9 mouse cellular contexts compared by ENCODE assay signal in genomic region chr9:99630528-99631125, GRCm38 (mm10). TPM values are rescaled to one million over a fixed set of nuclear protein-coding genes. Genes with fewer than 3 reads are reported as not detected.
DNase-seq lines count a peak whose midpoint lies in the region; ATAC-seq and TF ChIP-seq lines count a peak whose summit lies in the region.
"Had no signal": no experiment of that assay in that cellular context is flagged by ENCODE, and none has a peak within 500 bp of the region (broad histone marks: within the 10 kb centered on the region; RNA-seq: fewer than 3 reads in every experiment).

No protein-coding gene starts in this region.

- 0 out of 2 replicates have a peak, but pooled peaks cover 1% of the 10 kb centered on the region for H3K4me1 ChIP-seq in heart, adult 2 months (ENCODE audit: control insufficient read depth, insufficient read depth, low read length)
- H3K4me1 ChIP-seq in ES-Bruce4 (ENCODE audit: control insufficient read depth, insufficient read depth, low read length) = no peaks in the 10 kb centered on the region
- no peaks in the 10 kb centered on the region for H3K4me1 ChIP-seq in forebrain, postnatal 0 days (ENCODE audit: insufficient read depth)
- peaks cover 29% of the 10 kb centered on the region for H3K4me1 ChIP-seq in limb, embryonic 13.5 days
- H3K4me1 ChIP-seq in small intestine, adult 2 months (ENCODE audit: control insufficient read depth, insufficient read depth, insufficient read length, low read length) = no peaks in the 10 kb centered on the region

- peak overlapping the region; percentile 76 for H3K4me2 ChIP-seq in forebrain, postnatal 0 days (ENCODE audit: low read depth)
- peak overlapping the region; percentile 84 for H3K4me2 ChIP-seq in limb, embryonic 13.5 days (replicated peaks)

- no peak for ATAC-seq in forebrain, postnatal 0 days
- no peak for ATAC-seq in limb, embryonic 13.5 days (ENCODE audit: low FRiP score, low read depth)

- TF ChIP-seq EP300 in heart, adult 2 months (IDR thresholded peaks at IDR 0.05; ENCODE audit: insufficient read depth, low read depth, low read length) = no peak
- TF ChIP-seq EP300 in ES-Bruce4 (IDR thresholded peaks at IDR 0.05; ENCODE audit: insufficient read depth, low read depth, low read length) = no peak

- 68% methylated on average over 9 of the region's 9 CpGs for WGBS in heart, adult 2 months
- whole genome bisulfite sequencing in forebrain, postnatal 0 days = 52% methylated on average over 9 of the region's 9 CpGs
- WGBS in limb, embryonic 13.5 days = 42% methylated on average over 9 of the region's 9 CpGs
- WGBS in small intestine, adult 2 months = 73% methylated on average over 9 of the region's 9 CpGs

- H3K79me2 ChIP-seq in heart, adult 2 months (replicated peaks; ENCODE audit: control insufficient read depth, insufficient read depth, low read length) = no peaks in the 10 kb centered on the region

- no peak for TF ChIP-seq CTCF in heart, adult 2 months (IDR thresholded peaks at IDR 0.05)
- TF ChIP-seq CTCF in ES-Bruce4 (IDR thresholded peaks at IDR 0.05; ENCODE audit: low read depth, low read length) = no peak
- no peak for TF ChIP-seq CTCF in forebrain, postnatal 0 days (IDR thresholded peaks at IDR 0.05; ENCODE audit: low read depth)
- TF ChIP-seq CTCF in small intestine, adult 2 months (IDR thresholded peaks at IDR 0.05; ENCODE audit: extremely low read depth, insufficient read length, insufficient replicate concordance, low read depth, low read length) = no peak

- H3K27ac ChIP-seq in heart, adult 2 months = peak overlapping the region; percentile 80; the same call in 1 of the 2 replicates
- H3K27ac ChIP-seq in ES-Bruce4 (ENCODE audit: insufficient read depth, low read length) = no peak overlapping the region
- peak overlapping the region; percentile 89; the same call in 1 of the 2 replicates for H3K27ac ChIP-seq in forebrain, postnatal 0 days (ENCODE audit: low read depth, low read length)
- peak overlapping the region; percentile 95 for H3K27ac ChIP-seq in limb, embryonic 13.5 days
- no peak overlapping the region for H3K27ac ChIP-seq in small intestine, adult 2 months (ENCODE audit: insufficient read depth, low read depth, low read length)

- H3K27me3 ChIP-seq in heart, adult 2 months (ENCODE audit: control insufficient read depth, insufficient read depth, low read length) = no peaks in the 10 kb centered on the region
- H3K27me3 ChIP-seq in ES-Bruce4 (ENCODE audit: control insufficient read depth, insufficient read depth, low read length, poor library complexity, severe bottlenecking) = no peaks in the 10 kb centered on the region
- H3K27me3 ChIP-seq in forebrain, postnatal 0 days (ENCODE audit: insufficient read depth, low read length) = no peaks in the 10 kb centered on the region
- H3K27me3 ChIP-seq in limb, embryonic 13.5 days = no peaks in the 10 kb centered on the region
- no peaks in the 10 kb centered on the region for H3K27me3 ChIP-seq in small intestine, adult 2 months (ENCODE audit: control insufficient read depth, insufficient read depth, low read length)

- no peaks in the 10 kb centered on the region for H3K9me3 ChIP-seq in ES-Bruce4 (replicated peaks; ENCODE audit: control insufficient read depth, insufficient read depth, low read length, poor library complexity, severe bottlenecking)
- H3K9me3 ChIP-seq in forebrain, postnatal 0 days (ENCODE audit: low read length) = no peaks in the 10 kb centered on the region
- H3K9me3 ChIP-seq in limb, embryonic 13.5 days = no peaks in the 10 kb centered on the region

- no peak for TF ChIP-seq POLR2A in heart, adult 2 months (IDR thresholded peaks at IDR 0.05; ENCODE audit: insufficient read depth, low read depth, low read length)
- TF ChIP-seq POLR2A in ES-Bruce4 (IDR thresholded peaks at IDR 0.05; ENCODE audit: insufficient read depth, low read length) = no peak
- no peak for TF ChIP-seq POLR2A in small intestine, adult 2 months (IDR thresholded peaks at IDR 0.05; ENCODE audit: low read depth, low read length)

- H3K36me3 ChIP-seq in heart, adult 2 months (ENCODE audit: control insufficient read depth, insufficient read depth, low read length) = no peaks in the 10 kb centered on the region
- H3K36me3 ChIP-seq in ES-Bruce4 (ENCODE audit: control insufficient read depth, insufficient read depth, low read length, poor library complexity, severe bottlenecking) = no peaks in the 10 kb centered on the region
- H3K36me3 ChIP-seq in forebrain, postnatal 0 days (ENCODE audit: insufficient read depth) = peaks cover 4% of the 10 kb centered on the region; the same call in 1 of the 2 replicates
- H3K36me3 ChIP-seq in limb, embryonic 13.5 days = peaks cover 30% of the 10 kb centered on the region
- no peaks in the 10 kb centered on the region for H3K36me3 ChIP-seq in small intestine, adult 2 months (ENCODE audit: control insufficient read depth, insufficient read depth, low read length)

- peak overlapping the region; percentile 60 for H3K4me3 ChIP-seq in heart, adult 2 months
- H3K4me3 ChIP-seq in ES-Bruce4 (ENCODE audit: low read depth, low read length) = peak overlapping the region; percentile 90
- H3K4me3 ChIP-seq in forebrain, postnatal 0 days (ENCODE audit: low read depth, low read length) = peak overlapping the region; percentile 62
- peak overlapping the region; percentile 66 for H3K4me3 ChIP-seq in limb, embryonic 13.5 days
- H3K4me3 ChIP-seq in small intestine, adult 2 months (ENCODE audit: low read depth, low read length) = peak overlapping the region; percentile 59

- intact Hi-C loops in heart, adult 2 months (cut with DNase I) = no loop called here

- no peak for DNase-seq in heart, adult 2 months
- no peak for DNase-seq in heart, adult 9 months (ENCODE audit: low spot score in 2 of 2)
- DNase-seq in forebrain, postnatal 0 days = no peak
- DNase-seq in spleen, postnatal 36 days (ENCODE audit: low spot score in 2 of 2) = no peak
- DNase-seq in adrenal gland, adult 18-20 months (ENCODE audit: low spot score in 2 of 2) = no peak

- H3K9ac ChIP-seq in heart, adult 2 months (ENCODE audit: low read depth, low read length) = peak overlapping the region; percentile 29; the same call in 1 of the 2 replicates
- H3K9ac ChIP-seq in ES-Bruce4 (ENCODE audit: low read depth, poor library complexity, severe bottlenecking) = peak overlapping the region; percentile 84
- peak overlapping the region; percentile 76 for H3K9ac ChIP-seq in forebrain, postnatal 0 days
- peak overlapping the region; percentile 80 for H3K9ac ChIP-seq in limb, embryonic 13.5 days

RNA-seq across cellular contexts. Expression of gene Dzip1l, which starts 1.3 kb away (rescaled TPM):
- 1 to 10 TPM; 4.2 to 4.6 TPM for total RNA-seq in heart, adult 2 months (2021)
- polyA plus RNA-seq in heart, adult 2 months (2012; rRNA removed) = 2.0 and 3.2 TPM in 2 replicates
- 13.5 and 14.8 TPM in 2 replicates for polyA plus RNA-seq in ES-Bruce4 (2011; ENCODE audit: insufficient read depth, insufficient read length, low read depth, missing spikeins)
- total RNA-seq in forebrain, postnatal 0 days (2014; rRNA removed) = 19.9 and 21.7 TPM in 2 replicates
- 5.8 and 8.9 TPM in 2 replicates for polyA plus RNA-seq in forebrain, postnatal 0 days (2015; fragmentation: Nextera tagmentation; extraction: Ambion mirVana)
- polyA plus RNA-seq in limb, embryonic 13.5 days (2015; fragmentation: Nextera tagmentation; extraction: Ambion mirVana) = 24.5 and 26.1 TPM in 2 replicates
- polyA plus RNA-seq in small intestine, adult 2 months (2012; rRNA removed) = 1.2 and 1.4 TPM in 2 replicates
- 1 to 10 TPM; 3.0 to 4.3 TPM for total RNA-seq in adrenal gland, adult 18-20 months (2021)

RNA-seq across cellular contexts. Expression of gene A4gnt, which starts 18.3 kb away (rescaled TPM):
- total RNA-seq in heart, adult 2 months (2021) = not detected
- not detected in 2 replicates for polyA plus RNA-seq in heart, adult 2 months (2012; rRNA removed)
- polyA plus RNA-seq in ES-Bruce4 (2011; ENCODE audit: insufficient read depth, insufficient read length, low read depth, missing spikeins) = not detected in 2 replicates
- 0.57 TPM in 1 of 2 replicates, not detected in the other for total RNA-seq in forebrain, postnatal 0 days (2014; rRNA removed)
- polyA plus RNA-seq in forebrain, postnatal 0 days (2015; fragmentation: Nextera tagmentation; extraction: Ambion mirVana) = not detected in 2 replicates
- not detected in 2 replicates for polyA plus RNA-seq in limb, embryonic 13.5 days (2015; fragmentation: Nextera tagmentation; extraction: Ambion mirVana)
- 1.1 and 8.7 TPM in 2 replicates for polyA plus RNA-seq in small intestine, adult 2 months (2012; rRNA removed)
- total RNA-seq in adrenal gland, adult 18-20 months (2021) = not detected
- polyA plus RNA-seq: erythroblast, embryonic 14.5 days had no signal

RNA-seq across cellular contexts. Expression of gene Dbr1, which starts 55.0 kb away (rescaled TPM):
- 1 to 10 TPM; 4.5 to 5.8 TPM for total RNA-seq in heart, adult 2 months (2021)
- polyA plus RNA-seq in heart, adult 2 months (2012; rRNA removed) = 2.5 and 4.6 TPM in 2 replicates
- 22.7 and 32.9 TPM in 2 replicates for polyA plus RNA-seq in ES-Bruce4 (2011; ENCODE audit: insufficient read depth, insufficient read length, low read depth, missing spikeins)
- total RNA-seq in forebrain, postnatal 0 days (2014; rRNA removed) = 22.2 and 31.0 TPM in 2 replicates
- 26.0 and 31.7 TPM in 2 replicates for polyA plus RNA-seq in forebrain, postnatal 0 days (2015; fragmentation: Nextera tagmentation; extraction: Ambion mirVana)
- 30.1 and 30.8 TPM in 2 replicates for polyA plus RNA-seq in limb, embryonic 13.5 days (2015; fragmentation: Nextera tagmentation; extraction: Ambion mirVana)
- 4.3 and 11.9 TPM in 2 replicates for polyA plus RNA-seq in small intestine, adult 2 months (2012; rRNA removed)
- total RNA-seq in adrenal gland, adult 18-20 months (2021) = 10 to 100 TPM; 10.2 to 14.4 TPM

Comparison
In these comparisons a context has a peak if more than half of its experiments do, and no peak if none do; other contexts are left out.
1. H3K27ac ChIP-seq: peak in heart, adult 2 months (single experiment), forebrain, postnatal 0 days (single experiment) and limb, embryonic 13.5 days (single experiment); none in ES-Bruce4 (single experiment) and small intestine, adult 2 months (single experiment).
2. H3K9ac ChIP-seq: peak in every context shown above with its lines; median percentile 84 in ES-Bruce4; 80 in limb, embryonic 13.5 days; 76 in forebrain, postnatal 0 days; 29 in heart, adult 2 months.
3. Peak in every context shown above with its lines, with median percentiles within 50 percentile points of each other: H3K4me3 ChIP-seq.